Mouse (Mus musculus): Measurements from ENCODE around the gene Auts2.

- TF ChIP-seq MAZ (IDR thresholded peaks at IDR 0.05; ENCODE audit: low read depth, low read length) (no peak), TBP (conservative IDR thresholded peaks at IDR 0.05; ENCODE audit: low read depth, low read length) (no peak), CTCF (conservative IDR thresholded peaks at IDR 0.05 in 1 of 2, IDR thresholded peaks at IDR 0.05 in 1 of 2; ENCODE audit: low read depth in 2 of 2, low read length in 2 of 2) (no peak)
These were observed 626.2 kb downstream of the Auts2 start for GRCm38 (mm10) chr5:131916791-131917403.

All from CH12.LX (cell line).